Mouse (Mus musculus): ENCODE results near the gene A830005F24Rik. TPM values are rescaled to one million over a fixed set of nuclear protein-coding genes. Genes with fewer than 3 reads are reported as not detected.
A peak's percentile ranks its signal among the peaks of the same experiment; 100 is the strongest.

The A830005F24Rik gene
- not detected in 2 replicates for polyA plus RNA-seq (2012; rRNA removed)

GRCm38 (mm10) chr13:48513003-48513929 lies at the start of gene A830005F24Rik, which contains the start of gene Zfp169:
Gene A830005F24Rik (plus strand): TSS chr13:48513570.
Gene Zfp169 (minus strand): TSS chr13:48513451.
- Histone ChIP-seq H3K4me3 (ENCODE audit: control insufficient read depth, insufficient read depth, low read length) (peak within 1 kb of the TSS; percentile 63), H3K4me1 (replicated peaks; ENCODE audit: control insufficient read depth, insufficient read depth, low read length) (peaks cover 17% of the 10 kb centered on the region), H3K27me3 (ENCODE audit: control insufficient read depth, insufficient read depth, low read length) (no peaks in the 10 kb centered on the region), H3K36me3 (ENCODE audit: control insufficient read depth, insufficient read depth, low read length) (no peaks in the 10 kb centered on the region), H3K27ac (ENCODE audit: control insufficient read depth, insufficient read depth, low read length) (no peak within 1 kb of the TSS; the same call in 1 of the 2 replicates)
- 1% methylated on average over 34 of the region's 34 CpGs for WGBS
- DNase-seq = peak; percentile 90
- TF ChIP-seq POLR2A (IDR thresholded peaks at IDR 0.05; ENCODE audit: control insufficient read depth, extremely low read depth, insufficient read depth, low read length, poor library complexity) (peak; percentile 75; the same call in 1 of the 2 replicates), CTCF (IDR thresholded peaks at IDR 0.05; ENCODE audit: borderline replicate concordance, control insufficient read depth, extremely low read depth, insufficient read depth, low read length, poor library complexity) (peak; percentile 34; the same call in 1 of the 2 replicates)

DNA sequence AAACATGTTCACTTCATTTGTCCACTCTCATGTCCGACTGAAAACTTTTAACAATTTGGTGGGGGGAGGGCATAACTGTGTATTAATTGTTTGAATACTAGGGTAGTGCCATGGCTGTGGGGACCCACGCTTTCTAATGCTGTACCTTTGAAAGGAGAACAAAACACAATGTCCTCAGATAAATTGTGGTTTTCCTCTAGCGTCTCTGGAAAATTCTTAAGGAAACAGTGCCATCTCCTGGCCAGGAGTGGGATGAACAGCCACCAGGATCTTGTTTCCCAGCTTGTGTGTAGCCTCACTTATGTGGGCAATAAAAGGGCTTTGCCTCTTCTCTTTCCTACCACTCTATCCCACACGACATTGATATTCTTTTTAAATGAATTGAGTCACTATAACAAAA lies 49.2 kb upstream of the A830005F24Rik start:
- H3K4me1 ChIP-seq (replicated peaks; ENCODE audit: control insufficient read depth, insufficient read depth, low read length) = no peaks in the 10 kb centered on the region
- no peak overlapping the region for H3K4me3 ChIP-seq (ENCODE audit: control insufficient read depth, insufficient read depth, low read length)
- H3K36me3 ChIP-seq (ENCODE audit: control insufficient read depth, insufficient read depth, low read length) = no peaks in the 10 kb centered on the region
- no peak overlapping the region for H3K27ac ChIP-seq (ENCODE audit: control insufficient read depth, insufficient read depth, low read length)
- WGBS = 14% methylated on average over 4 of the region's 4 CpGs
- TF ChIP-seq CTCF (IDR thresholded peaks at IDR 0.05; ENCODE audit: borderline replicate concordance, control insufficient read depth, extremely low read depth, insufficient read depth, low read length, poor library complexity) (no peak), POLR2A (IDR thresholded peaks at IDR 0.05; ENCODE audit: control insufficient read depth, extremely low read depth, insufficient read depth, low read length, poor library complexity) (no peak)
- DNase-seq = peak; percentile 54
- H3K27me3 ChIP-seq (ENCODE audit: control insufficient read depth, insufficient read depth, low read length) = no peaks in the 10 kb centered on the region

- H3K27me3 ChIP-seq (ENCODE audit: control insufficient read depth, insufficient read depth, low read length) = no peaks in the 10 kb centered on the region
- TF ChIP-seq POLR2A (IDR thresholded peaks at IDR 0.05; ENCODE audit: control insufficient read depth, extremely low read depth, insufficient read depth, low read length, poor library complexity) (no peak), CTCF (IDR thresholded peaks at IDR 0.05; ENCODE audit: borderline replicate concordance, control insufficient read depth, extremely low read depth, insufficient read depth, low read length, poor library complexity) (no peak)
- no peaks in the 10 kb centered on the region for H3K4me1 ChIP-seq (replicated peaks; ENCODE audit: control insufficient read depth, insufficient read depth, low read length)
- 61% methylated on average over 10 of the region's 10 CpGs for WGBS
- DNase-seq = no peak
- H3K4me3 ChIP-seq (ENCODE audit: control insufficient read depth, insufficient read depth, low read length) = no peak overlapping the region
- no peak overlapping the region for H3K27ac ChIP-seq (ENCODE audit: control insufficient read depth, insufficient read depth, low read length)
- no peaks in the 10 kb centered on the region for H3K36me3 ChIP-seq (ENCODE audit: control insufficient read depth, insufficient read depth, low read length)
Observed at GRCm38 (mm10) chr13:48466186-48466585, 47.2 kb upstream of the A830005F24Rik start.

DNA sequence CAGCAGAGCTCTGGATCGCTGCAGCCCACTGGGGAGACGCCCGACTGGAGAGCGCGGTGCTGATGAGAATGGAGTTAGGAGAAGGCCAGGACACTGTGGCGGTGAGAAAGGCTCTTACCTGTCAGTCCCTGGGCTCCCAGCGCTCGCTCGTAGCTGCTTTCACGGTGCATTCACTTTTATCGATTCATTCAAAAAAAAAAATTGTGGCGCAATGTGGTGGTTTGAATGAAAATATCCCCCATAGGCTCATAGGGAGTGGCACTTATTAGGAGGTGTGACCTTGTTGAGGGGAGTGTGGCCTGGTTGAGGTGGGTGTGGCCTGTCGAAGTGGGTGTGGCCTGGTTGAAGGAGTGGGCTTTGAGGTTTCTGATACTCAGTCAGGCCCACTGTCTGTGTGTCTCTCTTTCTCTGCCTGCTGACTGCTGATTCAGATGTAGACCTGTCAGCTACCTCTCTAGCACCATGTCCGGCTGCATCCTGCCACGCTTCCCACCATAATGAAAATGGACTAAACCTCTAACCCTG lies 44.7 kb upstream of the A830005F24Rik start:
- Histone ChIP-seq H3K27ac (ENCODE audit: control insufficient read depth, insufficient read depth, low read length) (no peak overlapping the region), H3K4me1 (replicated peaks; ENCODE audit: control insufficient read depth, insufficient read depth, low read length) (no peaks in the 10 kb centered on the region), H3K36me3 (ENCODE audit: control insufficient read depth, insufficient read depth, low read length) (no peaks in the 10 kb centered on the region), H3K4me3 (ENCODE audit: control insufficient read depth, insufficient read depth, low read length) (no peak overlapping the region), H3K27me3 (ENCODE audit: control insufficient read depth, insufficient read depth, low read length) (no peaks in the 10 kb centered on the region)
- DNase-seq = no peak
- TF ChIP-seq POLR2A (IDR thresholded peaks at IDR 0.05; ENCODE audit: control insufficient read depth, extremely low read depth, insufficient read depth, low read length, poor library complexity) (no peak), CTCF (IDR thresholded peaks at IDR 0.05; ENCODE audit: borderline replicate concordance, control insufficient read depth, extremely low read depth, insufficient read depth, low read length, poor library complexity) (no peak)
- 77% methylated on average over 15 of the region's 15 CpGs for WGBS

DNA sequence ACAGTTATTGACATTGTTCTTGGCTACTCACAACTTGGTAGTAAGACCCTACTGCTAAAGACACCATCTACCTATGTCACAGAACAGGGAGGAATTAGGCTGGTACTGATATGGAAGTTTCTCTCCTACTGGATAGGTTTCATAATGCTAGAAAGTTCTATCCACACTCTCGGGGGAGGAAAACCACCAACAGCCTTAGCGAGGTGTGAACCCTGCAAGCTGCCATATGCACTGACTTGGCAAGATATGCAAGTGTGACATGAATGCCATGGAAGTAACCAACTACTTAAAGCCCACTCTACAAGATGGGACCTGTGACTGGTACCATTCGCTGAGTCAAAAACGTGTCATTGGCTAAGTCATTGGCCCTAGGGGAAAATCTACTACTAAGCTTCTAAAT lies 29.8 kb upstream of the A830005F24Rik start:
- Histone ChIP-seq H3K27ac (ENCODE audit: control insufficient read depth, insufficient read depth, low read length) (no peak overlapping the region), H3K4me1 (replicated peaks; ENCODE audit: control insufficient read depth, insufficient read depth, low read length) (no peaks in the 10 kb centered on the region), H3K36me3 (ENCODE audit: control insufficient read depth, insufficient read depth, low read length) (peaks cover 7% of the 10 kb centered on the region), H3K27me3 (ENCODE audit: control insufficient read depth, insufficient read depth, low read length) (no peaks in the 10 kb centered on the region), H3K4me3 (ENCODE audit: control insufficient read depth, insufficient read depth, low read length) (no peak overlapping the region)
- 98% methylated on average over 4 of the region's 4 CpGs for WGBS
- no peak for DNase-seq
- TF ChIP-seq POLR2A (IDR thresholded peaks at IDR 0.05; ENCODE audit: control insufficient read depth, extremely low read depth, insufficient read depth, low read length, poor library complexity) (no peak), CTCF (IDR thresholded peaks at IDR 0.05; ENCODE audit: borderline replicate concordance, control insufficient read depth, extremely low read depth, insufficient read depth, low read length, poor library complexity) (no peak)

DNA sequence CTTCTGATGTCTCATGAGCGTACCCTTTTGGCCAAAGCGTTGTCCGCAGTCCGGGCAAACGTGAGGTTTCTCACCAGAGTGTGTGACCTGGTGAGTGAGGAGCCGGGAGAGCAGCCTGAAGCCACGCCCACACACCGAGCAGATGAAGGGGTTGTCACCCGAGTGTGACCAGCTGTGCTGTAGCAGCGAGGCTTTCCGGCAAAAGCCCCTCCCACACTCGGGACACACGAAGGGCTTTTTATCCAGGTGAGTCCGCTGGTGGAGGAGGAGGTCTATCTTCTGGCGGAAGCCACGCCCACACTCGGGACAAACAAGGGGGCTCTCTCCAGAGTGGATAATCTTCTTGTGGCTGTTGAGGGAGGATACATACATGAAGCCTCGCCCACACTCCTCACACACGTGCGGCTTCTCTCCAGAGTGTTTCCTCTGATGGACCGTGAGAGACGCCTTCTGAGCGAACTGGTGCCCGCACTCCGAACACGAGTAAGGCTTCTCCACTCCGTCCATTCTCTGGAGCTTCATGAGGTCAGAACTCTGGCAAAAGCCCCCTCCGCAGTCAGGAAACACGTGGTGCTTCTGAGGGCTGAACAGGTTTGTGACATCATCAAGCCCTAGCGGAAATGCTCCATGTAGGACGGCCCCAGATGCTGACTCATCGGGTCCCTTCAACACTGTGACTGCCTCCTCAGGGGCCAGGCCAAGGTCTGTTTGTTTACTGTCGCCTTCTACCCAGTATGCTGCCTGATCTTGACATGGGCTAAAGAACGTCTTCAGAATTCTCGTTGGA lies 22.8 kb upstream of the A830005F24Rik start:
- H3K36me3 ChIP-seq (ENCODE audit: control insufficient read depth, insufficient read depth, low read length) = peaks cover 42% of the 10 kb centered on the region
- no peak for TF ChIP-seq POLR2A (IDR thresholded peaks at IDR 0.05; ENCODE audit: control insufficient read depth, extremely low read depth, insufficient read depth, low read length, poor library complexity)
- no peak for TF ChIP-seq CTCF (IDR thresholded peaks at IDR 0.05; ENCODE audit: borderline replicate concordance, control insufficient read depth, extremely low read depth, insufficient read depth, low read length, poor library complexity)
- no peaks in the 10 kb centered on the region for H3K27me3 ChIP-seq (ENCODE audit: control insufficient read depth, insufficient read depth, low read length)
- H3K4me3 ChIP-seq (ENCODE audit: control insufficient read depth, insufficient read depth, low read length) = no peak overlapping the region
- no peaks in the 10 kb centered on the region for H3K4me1 ChIP-seq (replicated peaks; ENCODE audit: control insufficient read depth, insufficient read depth, low read length)
- no peak overlapping the region for H3K27ac ChIP-seq (ENCODE audit: control insufficient read depth, insufficient read depth, low read length)
- WGBS = 97% methylated on average over 35 of the region's 35 CpGs
- DNase-seq = no peak
